Mouse (Mus musculus) forebrain, embryonic 11.5 days (tissue): ENCODE measurements around the gene Tmem119. TPM values are rescaled to one million over a fixed set of nuclear protein-coding genes. Genes with fewer than 3 reads are reported as not detected.

Experiments
- ATAC-seq: fragments of 200-750 bp; cut with Nextera tagmentation; replicated peaks from 2 replicates; pipeline ENCODE4 v1.8.0; 2017; ENCODE audit warnings: moderate TSS enrichment; ENCODE audit not compliant: low FRiP score
- DNase-seq: peaks from one replicate; pipeline ENCODE4 v3.0.0-alpha.2; 2017; ENCODE audit warnings: low spot score
- H3K27ac ChIP-seq: fragments of 300-500 bp; sonication (generic); 2 replicates; pipeline ENCODE4 v1.5.1; 2014; ENCODE audit warnings: low read depth, low read length
- H3K27me3 ChIP-seq: fragments of 300-500 bp; sonication (generic); 2 replicates; pipeline ENCODE4 v1.6.1; 2014; ENCODE audit warnings: mild to moderate bottlenecking, low read length, mixed read lengths; ENCODE audit not compliant: control insufficient read depth, insufficient read depth
- H3K36me3 ChIP-seq: fragments of 300-500 bp; sonication (generic); 2 replicates; pipeline ENCODE4 v1.6.1; 2014; ENCODE audit warnings: mild to moderate bottlenecking, low read length, moderate library complexity, mixed read lengths; ENCODE audit not compliant: control insufficient read depth, insufficient read depth
- H3K4me1 ChIP-seq: fragments of 300-500 bp; sonication (generic); replicated peaks from 2 replicates; pipeline ENCODE4 v1.6.1; 2014; ENCODE audit warnings: low read length, mixed read lengths; ENCODE audit not compliant: control insufficient read depth, insufficient read depth
- H3K4me2 ChIP-seq: fragments of 300-500 bp; sonication (generic); 2 replicates; pipeline ENCODE4 v1.6.1; 2014; ENCODE audit warnings: low read depth, mild to moderate bottlenecking, low read length, moderate library complexity, mixed read lengths; ENCODE audit not compliant: severe bottlenecking
- H3K4me3 ChIP-seq: fragments of 300-500 bp; sonication (generic); 2 replicates; pipeline ENCODE4 v1.5.1; 2014; ENCODE audit warnings: low read depth, low read length
- H3K9ac ChIP-seq: fragments of 300-500 bp; sonication (generic); 2 replicates; pipeline ENCODE4 v1.6.1; 2014; ENCODE audit warnings: low read length
- H3K9me3 ChIP-seq: fragments of 300-500 bp; sonication (generic); 2 replicates; pipeline ENCODE4 v1.6.1; 2016; ENCODE audit warnings: low read length, mixed read lengths; ENCODE audit not compliant: control insufficient read depth
- WGBS: fragments of 180-500 bp; shearing (Covaris S2); extraction: QIAGEN DNeasy Blood & Tissue Kit; methylation state at CpG from one replicate; pipeline ENCODE4 v1.1.7; 2014; 5-methylcytosine and 5-hydroxymethylcytosine counted together
- polyA plus RNA-seq: library from polyadenylated mRNA; unstranded; fragments of >200 nt; fragmentation: Nextera tagmentation; extraction: Ambion mirVana; gene quantifications from 2 replicates; pipeline ENCODE4 v1.2.1, GENCODE M21; 2014

Tmem119 gene
- polyA plus RNA-seq, 1 experiment from 2014 or later = 11.6 TPM

GRCm38 (mm10) chr5:113761585-113761984 lies 38.7 kb downstream of the Tmem119 start:
- Histone ChIP-seq H3K4me2 (no peak overlapping the region), H3K4me1 (no peaks in the 10 kb centered on the region; the same call in 1 of the 2 replicates), H3K36me3 (peaks cover 18% of the 10 kb centered on the region), H3K27ac (no peak overlapping the region), H3K9ac (no peak overlapping the region), H3K4me3 (no peak overlapping the region), H3K9me3 (no peaks in the 10 kb centered on the region), H3K27me3 (no peaks in the 10 kb centered on the region)
- DNase-seq (no peak), ATAC-seq (no peak)
- 94% methylated on average over 2 of the region's 2 CpGs for WGBS

DNA sequence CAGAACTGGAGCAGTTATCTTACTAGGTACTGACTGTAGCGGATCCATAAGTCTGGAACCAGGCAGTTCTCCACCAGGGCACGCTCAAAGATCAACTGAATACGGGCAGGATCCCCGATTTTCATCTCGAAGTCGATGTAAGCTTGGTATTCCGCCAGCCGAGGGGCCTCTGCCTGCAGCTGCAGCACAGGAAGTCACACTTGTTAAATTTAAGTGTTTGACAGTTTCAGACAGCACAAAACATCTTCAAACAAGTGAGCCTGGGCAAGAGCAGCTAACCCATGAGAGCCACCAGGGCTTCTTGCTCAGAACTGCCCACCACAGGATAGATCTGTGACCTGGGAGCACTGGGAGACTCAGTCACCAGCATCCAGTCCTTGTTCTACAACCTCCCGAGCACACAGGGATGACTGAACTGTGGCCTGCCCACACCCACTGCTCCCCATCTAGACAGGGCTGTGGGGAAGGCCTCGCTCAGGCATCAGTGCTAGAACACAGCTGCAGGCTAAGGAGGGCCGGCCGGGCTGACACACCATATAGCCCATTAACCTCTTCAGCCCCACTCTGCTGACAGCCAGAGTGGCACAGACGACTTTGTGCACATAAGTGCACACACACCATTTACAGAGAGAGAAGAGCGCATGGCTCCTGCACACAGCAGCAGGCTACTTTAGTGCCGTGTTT lies 44.8 kb downstream of the Tmem119 start:
- Histone ChIP-seq H3K4me1 (no peaks in the 10 kb centered on the region), H3K27ac (no peak overlapping the region), H3K36me3 (peaks cover 33% of the 10 kb centered on the region), H3K27me3 (no peaks in the 10 kb centered on the region), H3K9ac (no peak overlapping the region), H3K4me3 (no peak overlapping the region), H3K9me3 (no peaks in the 10 kb centered on the region), H3K4me2 (no peak overlapping the region)
- ATAC-seq (no peak), DNase-seq (no peak)
- 91% methylated on average over 15 of the region's 15 CpGs for WGBS

- Histone ChIP-seq H3K27ac (no peak overlapping the region), H3K4me1 (no peaks in the 10 kb centered on the region), H3K4me2 (no peak overlapping the region), H3K9me3 (no peaks in the 10 kb centered on the region), H3K4me3 (no peak overlapping the region), H3K9ac (no peak overlapping the region), H3K27me3 (no peaks in the 10 kb centered on the region), H3K36me3 (peaks cover 49% of the 10 kb centered on the region)
- no peak for ATAC-seq
- DNase-seq = no peak
- 89% methylated on average over 9 of the region's 9 CpGs for WGBS
Observed at GRCm38 (mm10) chr5:113751521-113752157, 48.7 kb downstream of the Tmem119 start.

DNA sequence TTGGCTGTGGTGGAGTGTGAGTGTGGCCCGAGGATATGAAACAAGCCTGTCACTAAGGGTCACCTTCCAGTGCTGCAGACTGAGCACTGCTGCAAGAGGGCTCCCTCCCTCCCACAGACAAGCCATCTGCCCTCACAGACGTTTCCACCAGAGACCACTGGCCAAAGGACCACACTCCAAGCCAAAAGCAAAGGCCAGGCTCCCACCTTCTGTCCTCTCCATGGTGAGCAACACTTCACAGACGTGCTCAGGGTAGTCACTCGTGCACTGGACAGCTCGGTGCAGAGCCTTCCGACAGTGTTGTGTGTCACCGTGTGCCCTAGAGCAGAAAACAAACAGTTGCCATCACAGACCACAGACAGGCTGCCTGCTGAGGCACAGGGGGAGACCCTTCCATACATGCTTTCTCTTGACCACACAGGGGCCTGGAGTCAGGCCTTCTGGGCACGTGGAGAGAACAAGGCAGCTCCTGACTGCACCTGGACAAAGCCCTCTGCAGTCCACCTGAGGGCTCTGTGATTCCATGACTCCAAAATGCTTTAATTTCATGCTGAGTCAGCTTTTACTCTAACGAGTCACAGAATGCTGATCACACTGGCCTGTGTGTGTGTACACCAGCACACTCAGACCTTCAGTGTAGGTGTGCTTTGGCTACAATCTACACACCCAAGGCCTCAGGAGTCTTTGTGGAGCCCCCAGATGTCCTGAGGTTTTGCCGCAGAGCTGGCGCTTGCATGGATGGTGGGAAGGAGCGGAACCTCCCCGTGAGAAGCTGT lies 51.6 kb downstream of the Tmem119 start:
- peaks cover 61% of the 10 kb centered on the region for H3K36me3 ChIP-seq
- no peak overlapping the region for H3K4me2 ChIP-seq
- no peaks in the 10 kb centered on the region for H3K4me1 ChIP-seq
- H3K27me3 ChIP-seq = no peaks in the 10 kb centered on the region
- H3K27ac ChIP-seq = no peak overlapping the region
- H3K9ac ChIP-seq = no peak overlapping the region
- H3K4me3 ChIP-seq = no peak overlapping the region
- H3K9me3 ChIP-seq = no peaks in the 10 kb centered on the region
- no peak for DNase-seq
- 93% methylated on average over 13 of the region's 13 CpGs for WGBS
- ATAC-seq = no peak

- H3K36me3 ChIP-seq = peaks cover 63% of the 10 kb centered on the region
- no peak overlapping the region for H3K27ac ChIP-seq
- H3K4me3 ChIP-seq = no peak overlapping the region
- no peaks in the 10 kb centered on the region for H3K9me3 ChIP-seq
- H3K4me2 ChIP-seq = no peak overlapping the region
- DNase-seq (no peak), ATAC-seq (no peak)
- no peaks in the 10 kb centered on the region for H3K4me1 ChIP-seq
- WGBS = 93% methylated on average over 5 of the region's 5 CpGs
- no peaks in the 10 kb centered on the region for H3K27me3 ChIP-seq
- H3K9ac ChIP-seq = no peak overlapping the region
Observed at GRCm38 (mm10) chr5:113747629-113748028, 52.7 kb downstream of the Tmem119 start.

Other genes starting within 250 kb of the Tmem119 start
- gene Cmklr1, start 150.1 kb downstream of the Tmem119 start, polyA plus RNA-seq = 0.89 and 1.1 TPM in 2 replicates
- not detected in 2 replicates for gene 1700069L16Rik, start 75.7 kb downstream of the Tmem119 start, polyA plus RNA-seq
- gene Ficd, start 64.7 kb downstream of the Tmem119 start, polyA plus RNA-seq = 3.4 and 4.6 TPM in 2 replicates
- 77.5 and 81.8 TPM in 2 replicates for gene Sart3, start 28.0 kb downstream of the Tmem119 start, polyA plus RNA-seq
- gene Iscu, start 27.8 kb downstream of the Tmem119 start, polyA plus RNA-seq = 99.4 and 105 TPM in 2 replicates
- 0.67 and 1.4 TPM in 2 replicates for gene Selplg, start 32.1 kb upstream of the Tmem119 start, polyA plus RNA-seq
- gene Coro1c, start 108.2 kb upstream of the Tmem119 start, polyA plus RNA-seq = 231 and 246 TPM in 2 replicates
- gene Ssh1, start 193.4 kb upstream of the Tmem119 start, polyA plus RNA-seq = 25.7 and 28.7 TPM in 2 replicates
- gene Dao, start 203.2 kb upstream of the Tmem119 start, polyA plus RNA-seq = not detected in 2 replicates